Mouse (Mus musculus) MN1 (cell line): ENCODE measurements around the gene Astn1.
A peak's percentile ranks its signal among the peaks of the same experiment; 100 is the strongest.

Experiments used
- DNase-seq: peaks from one replicate; pipeline ENCODE4 v3.0.0-alpha.2; 2016; ENCODE audit warnings: low spot score

The Astn1 gene

GRCm38 (mm10) chr1:158421451-158421850, 59.4 kb downstream of the Astn1 start:
- DNase-seq: no peak

- DNase-seq: no peak
Measured at GRCm38 (mm10) chr1:158422739-158423138, 60.7 kb downstream of the Astn1 start.

DNA sequence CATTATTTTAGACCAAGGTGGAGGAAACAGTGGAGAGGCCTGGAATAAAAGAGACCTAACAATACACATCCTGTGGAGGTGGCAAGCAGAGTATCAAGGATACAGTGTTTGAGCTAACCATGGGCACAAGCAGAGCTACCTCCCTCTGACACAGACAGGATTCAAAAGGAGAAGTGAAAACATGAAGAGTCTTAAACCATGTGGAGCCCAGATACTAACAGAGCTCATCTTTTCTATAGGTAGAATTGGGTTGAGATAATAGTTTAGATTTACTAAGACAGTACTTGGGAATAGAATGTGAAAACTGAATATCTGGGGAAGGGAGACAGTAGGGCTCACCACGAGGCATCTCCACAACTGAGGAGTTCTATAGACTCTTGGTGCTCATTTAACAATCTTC, 84.0 kb downstream of the Astn1 start:
- no peak for DNase-seq

DNA sequence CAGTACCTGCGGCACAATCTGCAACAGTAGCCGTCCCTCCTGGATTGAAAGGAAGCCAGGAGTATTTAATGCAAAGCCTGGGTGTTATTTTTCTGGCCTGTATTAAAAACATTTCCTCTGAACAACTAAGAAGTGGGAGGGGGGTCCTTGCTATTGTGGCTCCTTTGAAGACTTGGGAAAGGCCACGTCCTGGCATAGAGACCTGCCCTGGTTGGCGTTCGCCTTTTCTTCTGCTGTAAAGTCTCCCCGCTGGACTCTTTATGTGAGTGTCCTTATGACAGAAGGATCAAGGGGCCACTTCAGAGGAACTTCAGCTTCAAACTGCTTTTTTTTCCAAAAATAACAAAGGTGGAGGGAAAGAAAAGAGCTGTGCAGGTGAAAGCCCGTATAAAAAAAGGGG, 85.9 kb downstream of the Astn1 start:
- no peak for DNase-seq

DNA sequence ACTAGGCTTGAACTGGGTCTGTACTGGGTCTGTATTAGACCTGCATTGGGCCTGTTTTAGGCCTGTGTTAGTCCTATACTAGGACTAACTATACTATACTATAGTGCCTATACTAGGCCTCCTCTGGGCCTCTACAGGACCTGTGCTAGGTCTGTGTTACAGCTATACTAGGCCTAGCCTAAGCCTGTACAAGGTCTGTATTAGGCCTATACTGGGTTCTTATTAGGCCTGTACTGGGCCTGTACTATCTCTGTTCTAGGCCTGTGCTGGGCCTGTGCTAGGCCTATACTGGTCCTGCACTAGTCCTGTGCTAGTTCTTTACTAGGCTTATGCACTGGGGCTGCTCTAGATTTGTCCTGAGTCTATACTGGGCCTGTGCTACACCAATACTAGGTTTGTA, 90.6 kb downstream of the Astn1 start:
- DNase-seq: no peak

DNA sequence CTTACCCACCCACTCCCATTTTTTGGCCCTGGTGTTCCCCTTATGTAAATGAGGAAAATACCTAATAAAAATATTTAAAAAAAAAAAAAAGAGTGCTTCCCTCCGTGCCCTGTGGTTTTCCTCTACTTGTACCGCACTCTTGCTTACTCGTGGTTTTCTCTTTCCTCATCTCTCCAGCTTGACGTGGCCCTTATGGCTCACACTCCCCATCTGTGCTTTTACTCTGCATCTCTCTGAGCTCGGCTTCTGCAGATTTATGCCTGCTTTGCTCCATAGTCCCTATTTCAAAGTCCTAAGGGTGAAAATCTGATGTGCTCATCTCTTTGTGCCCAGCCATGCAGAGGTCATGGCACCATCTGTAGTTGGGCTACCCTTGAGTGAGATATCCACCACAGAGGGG, 91.5 kb downstream of the Astn1 start:
- no peak for DNase-seq

DNA sequence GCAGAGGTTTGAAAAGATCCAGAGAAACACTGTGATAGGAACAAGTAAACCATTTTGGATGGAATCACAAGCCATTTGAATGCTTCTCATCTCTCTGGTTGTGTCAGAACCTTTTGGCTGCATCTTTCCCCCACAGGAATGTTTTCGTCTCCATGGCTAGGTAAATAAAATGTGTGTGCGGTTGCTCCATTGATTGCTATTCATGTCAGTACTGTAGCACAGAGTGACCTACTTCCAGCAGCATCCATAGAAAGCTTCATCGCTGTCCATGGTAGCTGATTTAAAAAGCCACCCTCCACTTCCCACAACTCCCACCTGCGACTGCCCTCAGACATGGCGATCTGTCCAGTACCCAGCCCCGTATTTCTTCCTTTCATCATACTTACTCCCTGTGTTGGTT, 101.9 kb downstream of the Astn1 start:
- no peak for DNase-seq

DNA sequence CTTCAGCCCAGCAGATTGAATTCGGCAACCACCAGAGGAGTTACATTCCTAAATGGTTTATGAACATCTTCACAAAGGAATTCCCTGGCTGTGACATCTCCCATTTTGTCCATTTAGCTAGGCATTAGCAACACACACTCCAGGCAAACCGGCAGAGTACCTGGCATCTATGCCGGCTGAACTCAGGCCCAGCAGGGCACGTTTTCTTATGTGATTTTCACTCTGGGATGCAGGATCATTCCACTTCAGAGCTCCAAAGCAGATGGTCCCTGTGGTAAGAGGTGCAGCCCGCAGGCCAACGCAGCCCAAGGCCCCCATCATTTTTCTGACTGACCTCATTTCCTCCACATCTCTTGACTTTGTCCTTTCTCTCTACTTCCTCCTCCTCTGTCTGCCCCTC, 103.2 kb downstream of the Astn1 start:
- no peak for DNase-seq

DNA sequence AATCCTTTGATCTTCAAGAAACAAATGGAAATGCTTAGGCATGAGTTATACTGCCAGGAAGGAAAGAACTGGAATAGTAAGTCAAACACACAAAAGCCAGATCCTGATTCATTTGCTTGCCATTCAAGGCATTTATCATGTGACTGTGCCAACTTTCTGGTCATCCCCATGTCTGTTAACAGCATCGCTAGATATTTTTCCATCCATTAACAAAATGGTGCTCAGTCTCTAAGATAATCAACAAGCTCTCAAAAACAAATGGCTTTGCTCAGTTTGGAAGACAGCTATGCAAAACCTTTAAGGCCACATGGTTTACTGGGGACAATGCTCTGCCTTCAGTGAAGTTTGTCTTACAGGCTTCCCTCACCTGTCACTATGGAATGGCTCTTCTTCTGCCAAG, 115.8 kb downstream of the Astn1 start:
- DNase-seq: no peak

DNA sequence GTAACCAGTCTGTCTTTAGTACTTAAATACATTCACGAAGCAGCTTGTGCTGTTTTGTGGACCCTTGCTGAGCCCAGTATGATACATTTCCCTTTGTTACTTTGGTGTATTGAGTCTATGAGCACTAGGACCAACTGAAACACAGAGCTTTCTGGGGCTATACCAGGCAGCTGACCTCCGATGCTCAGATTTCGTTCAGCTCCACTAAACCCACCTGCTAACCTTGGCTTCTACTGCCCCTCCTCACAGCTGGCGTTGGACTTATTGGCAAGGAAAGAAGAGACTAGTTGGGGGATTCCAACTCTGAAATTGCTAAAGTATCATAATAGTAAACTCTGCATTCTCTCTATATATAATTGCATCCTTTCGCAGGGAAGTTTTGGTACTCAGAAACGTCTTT, 118.2 kb downstream of the Astn1 start:
- no peak for DNase-seq

GRCm38 (mm10) chr1:158483733-158484132, 121.7 kb downstream of the Astn1 start:
- DNase-seq: no peak

DNA sequence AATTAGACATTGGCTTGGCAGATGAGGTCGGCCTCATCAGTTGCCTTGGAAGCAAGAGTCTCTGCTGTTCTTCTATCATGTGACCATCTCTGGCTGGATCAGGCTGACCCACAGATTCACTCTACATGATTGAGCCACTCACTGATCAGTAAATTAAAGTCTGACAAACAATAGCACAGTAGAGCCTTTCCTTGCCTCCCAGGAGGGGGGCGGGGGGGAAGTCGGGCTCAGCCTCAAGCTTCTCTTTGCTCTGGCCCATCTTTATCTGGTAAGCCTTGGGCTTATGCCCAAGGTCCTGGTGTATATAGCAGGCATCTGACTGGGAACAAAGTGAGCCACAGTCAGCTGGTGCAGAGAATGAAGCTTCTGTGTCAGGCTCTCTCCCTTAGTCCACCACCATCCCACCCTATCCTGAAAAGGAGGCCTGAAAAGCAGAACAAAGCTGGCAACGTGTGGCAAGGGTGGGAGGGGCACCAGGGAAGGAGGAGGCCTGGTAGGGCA, 127.5 kb downstream of the Astn1 start:
- peak; percentile 72 for DNase-seq

GRCm38 (mm10) chr1:158490175-158490574, 128.1 kb downstream of the Astn1 start:
- peak; percentile 37 for DNase-seq

DNA sequence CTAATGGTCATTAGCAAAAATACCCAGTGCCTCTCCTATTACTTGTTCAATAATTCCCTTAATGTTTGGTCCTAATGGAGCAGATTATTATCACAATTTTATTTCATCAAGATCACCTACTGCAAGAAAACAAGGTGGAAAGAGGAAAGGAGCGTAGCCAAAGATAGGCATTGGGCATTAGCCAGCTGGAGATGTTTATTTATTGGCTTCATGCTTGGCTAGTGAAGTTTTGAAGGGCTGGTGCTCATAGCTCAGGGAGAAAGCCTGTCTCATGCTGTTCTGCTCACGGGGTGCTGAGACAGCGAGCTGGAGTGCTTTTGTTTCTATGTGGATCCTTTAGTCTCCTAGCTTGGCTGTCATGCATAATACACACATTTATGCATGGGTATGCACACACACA, 131.2 kb downstream of the Astn1 start:
- no peak for DNase-seq

DNA sequence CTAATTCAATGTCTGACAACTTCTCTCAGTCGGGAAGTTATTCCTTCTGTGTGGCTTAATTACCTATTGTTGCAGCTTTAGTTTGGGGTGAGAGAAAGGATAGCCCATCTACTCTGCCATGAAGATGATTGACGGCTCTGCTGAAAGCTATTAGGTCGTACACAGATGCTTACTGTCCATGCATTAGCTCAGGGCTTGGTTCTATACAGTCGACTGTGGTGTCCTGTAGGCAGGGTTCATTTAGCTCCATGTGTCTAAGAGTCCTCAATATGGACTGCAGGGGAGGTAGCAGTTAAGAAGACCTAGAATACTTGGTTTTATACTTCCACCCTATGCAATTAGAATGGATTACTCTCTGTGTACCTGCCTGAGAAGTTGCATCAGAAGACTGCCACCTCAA, 138.1 kb downstream of the Astn1 start:
- no peak for DNase-seq

- DNase-seq: no peak
Measured at GRCm38 (mm10) chr1:158501019-158501418, 138.9 kb downstream of the Astn1 start.

GRCm38 (mm10) chr1:158507610-158508009, 145.5 kb downstream of the Astn1 start:
- peak; percentile 30 for DNase-seq

GRCm38 (mm10) chr1:158509112-158509855, 147.2 kb downstream of the Astn1 start:
- peak; percentile 10 for DNase-seq

DNA sequence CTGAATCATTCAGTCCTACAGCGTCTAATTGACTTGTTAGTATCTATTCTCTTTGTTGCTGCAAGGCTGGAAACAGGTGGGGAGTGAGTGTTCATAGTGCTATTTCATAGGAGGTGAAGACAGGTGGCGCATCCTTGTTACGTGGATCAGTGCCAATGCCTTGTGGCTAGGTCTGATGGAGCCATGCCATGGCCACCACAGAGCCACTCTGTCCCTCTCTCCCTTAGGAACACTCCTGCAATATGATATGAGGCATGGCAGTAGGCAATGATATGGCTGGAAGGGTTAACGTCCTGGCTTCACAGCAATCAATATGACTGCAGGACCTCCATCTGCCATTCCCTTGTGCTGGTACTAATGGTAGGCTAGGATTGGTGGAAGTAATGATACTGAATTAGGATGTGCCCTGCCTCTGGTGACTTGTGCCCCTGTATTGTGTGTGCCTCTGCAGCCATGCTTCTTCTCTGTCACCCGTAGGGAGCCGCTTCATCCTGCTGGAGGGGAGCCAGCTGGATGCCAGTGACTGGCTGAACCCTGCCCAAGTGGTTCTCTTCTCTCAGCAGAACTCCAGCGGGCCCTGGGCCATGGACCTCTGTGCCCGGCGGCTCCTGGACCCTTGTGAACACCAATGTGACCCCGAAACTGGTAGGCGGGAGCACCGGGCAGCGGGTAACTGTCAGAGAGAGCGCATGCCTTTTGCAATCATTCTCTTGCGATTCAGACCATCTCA, 148.6 kb downstream of the Astn1 start:
- no peak for DNase-seq

- peak; percentile 18 for DNase-seq
Measured at GRCm38 (mm10) chr1:158512089-158512488, 150.0 kb downstream of the Astn1 start.

GRCm38 (mm10) chr1:158512636-158513035, 150.6 kb downstream of the Astn1 start:
- DNase-seq: no peak

GRCm38 (mm10) chr1:158513572-158513971, 151.5 kb downstream of the Astn1 start:
- DNase-seq: no peak

DNA sequence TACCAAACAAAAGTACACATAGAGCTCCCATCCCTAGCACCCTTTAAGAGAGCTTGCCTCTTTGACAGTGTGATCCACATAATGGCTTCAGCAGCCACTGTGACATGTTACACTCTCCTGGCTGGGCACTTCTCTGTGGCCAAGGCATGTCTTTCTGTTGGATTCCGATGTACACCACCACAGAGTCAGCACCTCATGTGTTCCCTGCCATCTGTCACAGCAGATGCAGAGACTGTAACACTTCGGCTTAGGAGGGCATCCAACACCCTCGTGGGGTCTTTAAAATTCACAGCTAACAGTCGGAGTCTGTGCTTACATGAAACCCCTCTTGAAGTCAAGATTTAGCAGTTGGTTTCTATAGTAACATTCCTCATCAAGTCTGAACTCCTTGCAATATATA, 154.5 kb downstream of the Astn1 start:
- no peak for DNase-seq

DNA sequence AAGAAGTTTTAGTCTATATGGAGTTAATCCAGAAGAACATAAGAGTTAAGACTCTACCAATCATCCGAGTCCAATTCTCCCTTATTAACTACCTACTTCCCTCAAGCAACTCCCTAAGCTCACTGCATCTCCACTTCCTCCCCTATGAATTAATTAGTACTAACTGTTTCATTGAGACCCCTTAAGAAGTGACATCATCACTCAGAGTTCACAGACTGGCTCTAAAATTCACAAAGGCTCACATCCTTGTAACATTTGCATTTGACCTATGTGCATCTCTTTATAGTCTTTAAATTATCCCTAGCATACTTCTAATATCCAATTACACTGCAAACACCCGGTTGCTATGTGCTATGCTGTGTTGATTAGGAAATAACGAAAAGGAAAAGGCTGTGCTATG, 174.1 kb downstream of the Astn1 start:
- DNase-seq: no peak
